Mouse (Mus musculus): ENCODE data around the gene Cga.
A peak's percentile ranks its signal among the peaks of the same experiment; 100 is the strongest.

Gene Cga

GRCm38 (mm10) chr4:34893479-34893878 is at the start of gene Cga:
Cga (plus strand) TSS chr4:34893779.
- DNase-seq = no peak

DNA sequence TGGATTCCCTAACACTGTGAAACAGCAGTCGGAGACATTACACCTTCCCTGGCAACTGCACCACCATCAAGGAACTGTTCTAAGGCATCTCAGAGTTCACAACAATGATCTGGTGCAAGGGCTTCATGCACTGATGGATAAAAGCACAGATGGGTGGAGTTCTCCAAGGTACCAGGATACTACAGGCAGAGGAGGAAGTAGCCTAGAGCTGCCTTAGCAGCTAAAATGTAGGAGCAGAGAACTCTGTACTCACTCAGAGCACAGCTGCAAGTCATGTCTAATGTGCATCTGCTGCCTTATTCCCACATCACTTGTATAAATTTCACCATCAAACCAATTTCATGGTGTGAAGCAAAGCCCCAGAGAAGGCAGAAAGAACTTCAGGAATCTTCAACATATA is 49.7 kb upstream of the Cga start:
- no peak for DNase-seq

- DNase-seq = no peak
These were observed 45.8 kb upstream of the Cga start for GRCm38 (mm10) chr4:34847679-34848309.

GRCm38 (mm10) chr4:34850156-34850555 is 43.4 kb upstream of the Cga start:
- no peak for DNase-seq

DNA sequence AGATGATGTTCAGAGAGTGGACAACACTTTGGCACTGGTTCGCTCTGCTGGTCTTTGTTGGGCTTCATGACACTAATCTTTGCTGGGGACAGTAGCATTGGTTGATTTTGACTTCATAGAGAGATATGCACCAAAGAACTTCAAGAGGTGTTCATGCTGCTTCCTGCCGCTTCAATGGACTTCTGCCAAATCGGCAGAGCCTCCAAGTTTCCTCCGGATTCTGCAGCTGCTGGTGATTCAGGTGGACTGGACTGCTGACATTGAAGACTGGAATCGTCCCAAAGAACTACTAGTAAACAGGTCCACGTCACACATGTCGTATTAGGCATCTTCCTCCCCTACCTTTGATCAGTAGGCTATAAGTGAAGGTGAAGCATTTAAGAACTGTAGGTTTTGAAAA is 41.5 kb upstream of the Cga start:
- DNase-seq = no peak

DNA sequence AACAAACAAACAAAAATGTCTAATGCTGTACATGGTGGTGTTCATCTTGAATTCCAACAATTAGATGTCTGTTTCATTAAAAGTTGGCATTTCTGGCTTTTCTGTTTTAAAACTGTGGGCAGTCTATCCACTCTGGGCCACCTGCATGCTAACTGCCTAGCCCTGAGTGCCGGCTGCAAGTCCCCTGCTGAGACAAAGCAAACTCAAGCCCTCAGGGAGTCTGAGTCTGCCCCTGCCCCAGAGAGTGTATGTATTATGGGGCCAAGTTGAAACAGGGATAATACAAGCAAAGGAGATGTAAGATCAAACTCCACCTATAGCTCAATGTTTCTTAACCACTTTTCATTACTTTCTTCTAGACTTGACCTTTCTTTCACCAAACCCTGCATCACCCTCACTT is 37.6 kb upstream of the Cga start:
- no peak for DNase-seq

GRCm38 (mm10) chr4:34858903-34859302 is 34.7 kb upstream of the Cga start:
- no peak for DNase-seq

GRCm38 (mm10) chr4:34859416-34859815 is 34.2 kb upstream of the Cga start:
- DNase-seq = no peak

GRCm38 (mm10) chr4:34861438-34861837 is 32.1 kb upstream of the Cga start:
- DNase-seq = no peak

DNA sequence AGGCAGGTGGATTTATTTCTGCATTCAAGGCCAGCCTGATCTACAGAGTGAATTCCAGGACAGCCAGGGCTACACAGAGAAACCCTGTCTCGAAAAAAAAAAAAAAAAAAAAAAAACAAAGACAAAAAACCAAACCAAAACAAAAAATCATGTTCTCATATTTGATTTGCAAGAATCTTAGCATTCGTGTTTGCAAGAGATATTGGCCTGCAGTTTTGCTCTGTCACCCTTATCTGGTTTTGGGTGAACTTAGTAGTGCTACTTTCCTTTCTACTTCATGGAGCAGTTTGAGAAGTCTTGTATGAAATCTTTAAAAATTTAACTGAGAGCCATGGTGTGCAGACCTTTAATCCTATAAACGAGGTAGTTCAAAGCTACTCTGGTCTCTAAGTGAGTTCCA is 23.8 kb upstream of the Cga start:
- DNase-seq = no peak

DNA sequence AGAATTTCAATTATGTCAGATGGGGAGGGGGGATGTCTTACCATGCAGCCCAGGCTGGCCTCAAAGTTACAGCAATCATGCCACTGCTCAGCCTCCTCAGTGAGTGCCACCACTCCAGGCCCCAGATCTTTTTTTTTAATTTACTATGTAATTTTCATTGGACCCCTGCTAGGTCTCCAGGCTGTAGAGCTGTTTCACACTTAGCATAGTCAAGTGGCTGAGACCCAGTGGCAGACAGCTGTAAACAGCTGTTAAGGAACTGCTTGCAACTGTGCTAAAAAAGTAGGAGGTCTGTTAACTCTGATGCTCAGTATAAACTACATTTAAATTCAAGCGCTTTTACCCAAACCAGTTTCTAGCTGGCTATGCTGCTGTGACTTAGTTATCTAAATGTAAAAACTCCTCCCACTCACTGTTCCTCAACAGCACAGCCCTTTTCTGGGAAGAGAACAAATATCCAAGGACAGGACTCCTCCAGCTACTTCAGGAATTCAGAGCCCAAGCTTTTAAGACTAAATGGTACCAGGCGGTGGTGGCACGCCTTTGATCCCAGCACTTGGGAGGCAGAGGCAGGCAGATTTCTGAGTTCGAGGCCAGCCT is 20.6 kb upstream of the Cga start:
- DNase-seq = no peak

GRCm38 (mm10) chr4:34874234-34874633 is 19.3 kb upstream of the Cga start:
- no peak for DNase-seq

GRCm38 (mm10) chr4:34880921-34881650 is 12.5 kb upstream of the Cga start:
- DNase-seq = no peak

- no peak for DNase-seq
These were observed 11.7 kb upstream of the Cga start for GRCm38 (mm10) chr4:34881851-34882250.

GRCm38 (mm10) chr4:34882291-34882769 is 11.2 kb upstream of the Cga start:
- peak; percentile 61 for DNase-seq

DNA sequence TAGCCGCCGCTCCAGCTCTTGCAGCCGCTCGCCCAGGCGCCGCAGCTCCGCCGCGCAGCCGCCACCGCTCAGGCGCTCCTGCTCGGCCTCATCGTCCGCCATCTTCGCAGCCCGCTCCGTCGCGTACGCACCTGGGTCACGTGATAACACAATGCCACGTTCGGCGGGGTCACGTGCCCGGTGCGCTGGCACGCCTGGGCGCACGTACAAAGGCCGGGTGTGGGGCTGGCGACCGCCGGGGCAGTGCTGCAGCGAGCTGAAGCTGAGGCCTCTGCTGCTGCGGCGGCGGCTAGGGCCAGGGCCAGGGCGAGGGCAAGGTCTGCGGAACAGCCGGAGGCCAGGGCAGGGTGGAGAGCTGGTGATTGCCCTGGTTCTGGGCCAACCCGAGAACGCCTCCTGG is 10.8 kb upstream of the Cga start, which contains the start of gene Zfp292:
Gene Zfp292, minus strand, starts transcription at position 143 of the 400 bp plus-strand sequence.
- peak; percentile 92 for DNase-seq

- DNase-seq = no peak
These were observed 10.1 kb upstream of the Cga start for GRCm38 (mm10) chr4:34883366-34884029.

DNA sequence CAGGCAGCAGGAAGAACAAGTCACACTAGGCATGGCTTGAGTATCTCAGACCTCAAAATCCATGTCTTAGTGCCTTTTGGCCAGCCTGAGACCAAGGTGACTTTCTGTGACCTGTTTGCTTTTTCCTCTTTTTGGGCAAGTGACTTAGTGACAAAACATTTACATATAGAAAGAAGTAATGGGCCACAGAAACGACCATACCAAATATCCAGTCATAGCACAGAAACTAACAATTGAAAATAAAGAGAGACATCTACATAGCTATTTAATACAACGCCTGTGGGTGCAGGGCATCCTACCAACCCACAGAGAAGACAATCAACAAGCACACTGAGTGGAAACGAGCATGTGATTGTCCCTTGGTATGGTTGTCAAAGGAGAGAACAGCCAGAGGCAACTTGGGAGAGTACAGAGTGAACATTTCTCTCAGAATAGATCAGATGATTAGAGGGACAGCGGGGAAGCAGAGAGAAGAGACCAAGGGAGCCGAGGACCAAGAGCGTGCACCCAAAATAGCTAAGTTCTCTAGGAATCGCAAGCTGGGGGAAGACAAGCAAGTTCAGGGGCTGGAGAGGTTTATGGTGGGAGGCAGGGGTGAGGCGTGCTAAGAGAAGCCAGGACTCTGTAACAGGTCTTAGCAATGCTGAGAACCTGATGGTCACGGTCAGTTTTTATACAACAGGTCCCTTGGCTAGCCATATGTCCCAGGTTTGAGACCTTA is 7.8 kb upstream of the Cga start:
- no peak for DNase-seq

GRCm38 (mm10) chr4:34886490-34887111 is 7.0 kb upstream of the Cga start:
- DNase-seq = peak; percentile 82

DNA sequence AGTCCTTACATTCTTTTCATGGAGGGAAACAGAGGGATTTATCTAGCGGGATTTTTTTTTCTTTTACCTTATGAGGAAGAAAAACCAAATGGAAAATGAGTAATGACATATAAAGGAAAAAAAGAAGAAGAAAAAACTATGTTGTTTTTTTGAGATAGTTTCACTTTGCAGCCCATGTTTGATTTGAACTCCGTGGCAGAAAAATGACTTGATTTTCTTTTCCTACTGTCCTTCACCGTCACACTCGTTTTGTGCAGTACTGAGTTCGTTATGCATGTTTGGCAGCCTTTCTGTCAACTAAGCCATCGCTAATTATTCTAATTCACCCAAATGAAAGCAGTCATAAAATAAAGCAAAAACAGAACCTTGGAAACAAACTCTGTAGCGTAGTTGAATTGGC is 6.3 kb upstream of the Cga start:
- no peak for DNase-seq

DNA sequence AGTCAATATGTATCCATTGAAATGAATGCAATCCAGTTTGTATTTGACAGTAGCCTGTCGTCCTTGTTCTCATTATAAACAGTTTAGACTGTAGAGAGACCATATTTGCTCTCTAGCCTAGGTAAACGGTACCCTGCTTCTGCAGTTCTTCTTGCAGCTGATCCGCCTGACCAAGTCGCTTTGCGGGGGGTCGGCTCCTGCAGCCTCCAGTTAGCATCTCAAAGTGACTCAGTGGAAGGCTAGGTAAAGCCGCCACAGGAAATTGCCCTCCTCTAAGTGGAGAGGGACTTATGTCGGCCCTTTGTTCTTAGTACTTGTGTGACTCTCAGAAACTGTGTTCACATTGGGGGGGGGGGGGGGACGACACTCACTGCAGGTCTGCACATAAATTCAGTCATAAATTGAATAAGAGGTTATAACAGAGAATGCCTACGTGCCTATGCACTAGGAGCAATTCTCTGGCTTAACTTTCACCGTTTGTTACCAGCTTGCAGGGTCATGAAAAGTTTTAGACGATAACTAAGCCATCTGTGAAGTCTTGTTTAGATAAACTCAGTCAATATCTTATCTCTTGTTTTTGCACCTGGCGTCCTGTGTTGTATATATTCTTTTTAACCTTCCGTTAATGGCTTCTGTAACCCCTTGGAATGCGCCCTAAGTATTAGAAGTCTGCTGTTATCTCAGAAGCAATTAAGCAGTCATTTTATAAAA is 4.3 kb upstream of the Cga start:
- no peak for DNase-seq

GRCm38 (mm10) chr4:34889812-34890185 is 3.8 kb upstream of the Cga start:
- no peak for DNase-seq
